1 mouse cellular context compared by ENCODE assay signal in the genomic region with DNA sequence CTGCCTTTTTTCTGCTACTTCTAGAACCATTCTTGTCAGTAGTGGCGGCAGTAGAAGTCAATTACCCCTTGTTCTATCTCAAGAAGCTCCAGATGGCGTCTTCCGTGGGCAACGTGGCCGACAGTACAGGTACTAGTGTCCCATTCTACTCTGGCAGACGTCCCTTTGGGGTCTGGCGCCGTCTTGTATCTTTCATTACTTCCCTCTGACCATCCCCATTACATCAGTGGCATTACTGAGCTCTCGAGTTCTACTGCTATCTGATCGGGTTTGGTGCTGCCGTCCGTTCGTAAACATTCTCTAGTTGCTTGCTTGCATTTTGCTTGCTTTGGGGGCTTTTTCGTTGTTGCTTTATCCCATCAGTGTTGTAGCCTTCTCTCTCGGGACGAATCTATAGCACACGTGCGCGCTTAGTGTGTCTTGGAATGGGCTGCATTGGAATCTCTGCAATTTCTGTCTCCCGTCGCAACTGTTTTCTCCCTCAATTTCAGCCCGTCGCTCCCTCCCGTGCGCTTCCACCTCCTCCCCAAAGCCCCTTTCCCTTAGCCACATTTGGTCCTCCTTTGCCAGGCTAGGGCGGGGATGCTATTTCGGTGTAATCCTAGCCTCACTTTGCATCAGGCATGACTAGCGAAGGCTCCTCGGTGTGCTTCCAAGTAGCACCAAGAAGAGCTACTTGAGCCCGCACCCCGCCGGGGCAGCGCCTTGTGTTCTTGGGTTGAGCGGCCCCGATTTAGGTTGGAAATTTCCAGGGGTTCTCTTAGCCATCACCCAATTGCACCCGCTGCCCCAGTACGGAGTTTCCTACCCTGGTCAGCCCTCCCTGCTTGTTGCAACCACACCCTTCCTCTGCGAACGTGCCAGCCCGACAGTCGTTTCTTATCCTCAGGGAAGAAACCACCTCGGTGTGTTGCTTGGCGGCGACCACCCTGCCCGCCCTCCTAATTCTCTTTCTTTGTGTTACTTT.
TF ChIP-seq lines count a peak whose summit lies in the region.

No protein-coding gene starts in this region.

TF ChIP-seq in C2C12, 6 proteins besides CTCF, POLR2A, EP300 and RAD21:
- TF ChIP-seq USF1 (IDR thresholded peaks at IDR 0.05; ENCODE audit: low read depth): no peak
- no peak for TF ChIP-seq MAX (IDR thresholded peaks at IDR 0.05)
- no peak for TF ChIP-seq CEBPB (IDR thresholded peaks at IDR 0.05; ENCODE audit: low read depth)
- no peak for TF ChIP-seq MYOD1 (IDR thresholded peaks at IDR 0.05; ENCODE audit: control insufficient read depth, insufficient read length, low read depth)
- TF ChIP-seq MYOG (IDR thresholded peaks at IDR 0.05; ENCODE audit: control insufficient read depth, extremely low read depth, insufficient read length): no peak
- no peak for TF ChIP-seq FOSL1 (IDR thresholded peaks at IDR 0.05; ENCODE audit: insufficient read depth, low read length, poor library complexity, severe bottlenecking)
TF ChIP-seq in C2C12: peak in this region for 0.
